Mouse (Mus musculus): ENCODE measurements around the gene Zfp1.

Gene Zfp1

GRCm38 (mm10) chr8:111713291-111713690, 70.1 kb downstream of the Zfp1 start:
- no peak for DNase-seq (ENCODE audit: extremely low spot score)

GRCm38 (mm10) chr8:111713817-111714216, 70.6 kb downstream of the Zfp1 start:
- DNase-seq (ENCODE audit: extremely low spot score), result no peak

- no peak for DNase-seq (ENCODE audit: extremely low spot score)
These were observed 71.1 kb downstream of the Zfp1 start for GRCm38 (mm10) chr8:111714295-111714694.

- no peak for DNase-seq (ENCODE audit: extremely low spot score)
These were observed 72.3 kb downstream of the Zfp1 start for GRCm38 (mm10) chr8:111715514-111715913.

- no peak for DNase-seq (ENCODE audit: extremely low spot score)
These were observed 73.6 kb downstream of the Zfp1 start for GRCm38 (mm10) chr8:111716603-111717487.

DNA sequence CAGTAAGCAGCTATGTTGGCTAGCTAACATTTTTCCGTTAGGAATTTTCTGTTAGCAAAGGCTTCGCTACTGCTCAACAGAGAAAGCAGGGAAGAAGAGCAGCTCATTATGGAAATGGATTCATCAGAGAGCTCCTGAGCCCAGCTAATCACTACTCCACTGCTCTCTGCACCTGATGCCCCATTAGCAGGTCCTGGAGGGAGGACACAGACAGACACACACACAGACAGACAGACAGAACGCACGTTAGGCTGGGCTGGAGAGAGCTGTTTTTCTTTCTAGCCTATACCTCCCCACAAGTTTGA, 74.2 kb downstream of the Zfp1 start:
- no peak for DNase-seq (ENCODE audit: extremely low spot score)

- DNase-seq (ENCODE audit: extremely low spot score), result no peak
These were observed 74.7 kb downstream of the Zfp1 start for GRCm38 (mm10) chr8:111717866-111718265.

- DNase-seq (ENCODE audit: extremely low spot score), result no peak
These were observed 75.7 kb downstream of the Zfp1 start for GRCm38 (mm10) chr8:111718937-111719336.

- no peak for DNase-seq (ENCODE audit: extremely low spot score)
These were observed 76.9 kb downstream of the Zfp1 start for GRCm38 (mm10) chr8:111720115-111720544.

Measured in embryo, embryonic 9.5 days (tissue).